Mouse (Mus musculus): ENCODE data around the gene Gm10424. TPM values are rescaled to one million over a fixed set of nuclear protein-coding genes. Genes with fewer than 3 reads are reported as not detected.
"Not testable (repeated sequence)": the region's sequence is repeated elsewhere in the genome, so short reads cannot be mapped to it uniquely, and the experiment has no call there.

Gene Gm10424
- polyA plus RNA-seq (2011; ENCODE audit: insufficient read depth, insufficient read length, low replicate concordance, missing spikeins): not detected in 2 replicates

DNA sequence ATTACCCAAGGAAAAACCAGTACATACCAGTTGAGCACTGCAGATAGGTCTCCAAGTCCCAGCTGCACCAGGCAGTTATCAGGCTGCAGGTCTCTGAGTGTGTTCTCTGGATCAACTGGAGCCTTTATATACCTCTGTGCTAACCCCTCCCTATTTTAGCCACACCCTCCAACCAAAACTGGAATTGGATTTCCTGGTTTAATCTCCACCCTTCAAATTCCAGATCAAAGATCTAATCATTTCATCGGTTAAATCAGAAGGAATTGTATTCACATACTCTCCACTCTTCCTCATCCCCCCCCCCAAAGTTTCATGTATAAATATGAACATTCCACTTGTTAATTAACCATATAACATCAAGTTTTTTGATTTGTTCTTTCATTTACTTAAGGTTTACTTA is at the start of gene Gm10424:
TSS of gene Gm10424 (minus strand) at position 101 of the 400 bp plus-strand sequence.
- not testable (repeated sequence) for H3K4me1 ChIP-seq (ENCODE audit: control insufficient read depth, insufficient read depth, low read length); H3K27ac ChIP-seq (ENCODE audit: control insufficient read depth, insufficient read depth, low read depth, low read length, poor library complexity); H3K4me3 ChIP-seq (replicated peaks; ENCODE audit: control insufficient read depth, low read depth, low read length)
- WGBS: no CpG with 5 or more reads among the region's 1 CpGs

DNA sequence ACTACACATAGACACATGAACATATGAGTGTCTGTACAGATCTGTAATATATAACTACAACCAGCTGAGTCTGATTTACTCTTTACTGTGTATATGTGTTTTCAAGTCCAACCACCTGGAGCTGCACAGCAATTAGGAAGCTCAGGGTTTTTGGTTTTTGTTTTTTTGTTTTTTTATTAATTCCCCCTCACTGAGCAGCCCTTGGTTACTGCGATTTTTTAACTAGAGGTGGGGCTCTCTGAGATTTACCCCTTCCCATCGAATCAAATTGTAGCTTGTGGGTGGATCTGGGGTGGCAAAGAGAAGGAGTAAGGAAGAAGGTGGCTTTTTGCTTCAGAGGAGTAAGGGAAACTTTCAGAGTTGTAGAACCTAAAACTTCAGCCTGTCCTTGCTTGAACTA is 33.0 kb upstream of the Gm10424 start, which contains the start of gene Gm3259:
TSS of gene Gm3259 (plus strand) at position 301 of the 400 bp plus-strand sequence.
- not testable (repeated sequence) for H3K4me3 ChIP-seq (replicated peaks; ENCODE audit: control insufficient read depth, low read depth, low read length); H3K4me1 ChIP-seq (ENCODE audit: control insufficient read depth, insufficient read depth, low read length); H3K27ac ChIP-seq (ENCODE audit: control insufficient read depth, insufficient read depth, low read depth, low read length, poor library complexity)
- 40% methylated on average over 2 of the region's 2 CpGs for WGBS

Other genes with a start within 250 kb of the Gm10424 start
- not detected in 2 replicates for gene Gm7942, start 165.8 kb downstream of the Gm10424 start, polyA plus RNA-seq (2011; ENCODE audit: insufficient read depth, insufficient read length, low replicate concordance, missing spikeins)
- not detected in 2 replicates for gene Gm16513, start 90.1 kb downstream of the Gm10424 start, polyA plus RNA-seq (2011; ENCODE audit: insufficient read depth, insufficient read length, low replicate concordance, missing spikeins)
- gene Gm3259, start 33.1 kb upstream of the Gm10424 start, polyA plus RNA-seq (2011; ENCODE audit: insufficient read depth, insufficient read length, low replicate concordance, missing spikeins): not detected in 2 replicates
- gene D5Ertd577e, start 184.0 kb upstream of the Gm10424 start, polyA plus RNA-seq (2011; ENCODE audit: insufficient read depth, insufficient read length, low replicate concordance, missing spikeins): not detected in 2 replicates
- gene Gm3286, start 238.0 kb upstream of the Gm10424 start, polyA plus RNA-seq (2011; ENCODE audit: insufficient read depth, insufficient read length, low replicate concordance, missing spikeins): not detected in 2 replicates